Mouse (Mus musculus): ENCODE results near the gene Prkcd. TPM values are rescaled to one million over a fixed set of nuclear protein-coding genes. Genes with fewer than 3 reads are reported as not detected.

Gene Prkcd
- total RNA-seq, 2 experiments from 2014 or later: 123 to 353 TPM

- no peak for DNase-seq (ENCODE audit: low spot score in 2 of 2)
Measured at GRCm38 (mm10) chr14:30636499-30636898, 10.5 kb upstream of the Prkcd start.

GRCm38 (mm10) chr14:30635219-30635910 is 9.4 kb upstream of the Prkcd start:
- peak in 1 of 2 experiments; percentile 70 for DNase-seq (ENCODE audit: low spot score in 2 of 2)

GRCm38 (mm10) chr14:30634418-30634817 is 8.4 kb upstream of the Prkcd start:
- no peak for DNase-seq (ENCODE audit: low spot score in 2 of 2)

GRCm38 (mm10) chr14:30633708-30634107 is 7.7 kb upstream of the Prkcd start:
- no peak for DNase-seq (ENCODE audit: low spot score in 2 of 2)

GRCm38 (mm10) chr14:30631834-30632233 is 5.8 kb upstream of the Prkcd start:
- no peak for DNase-seq (ENCODE audit: low spot score in 2 of 2)

- no peak for DNase-seq (ENCODE audit: low spot score in 2 of 2)
Measured at GRCm38 (mm10) chr14:30630811-30631576, 5.0 kb upstream of the Prkcd start.

GRCm38 (mm10) chr14:30629839-30630238 is 3.8 kb upstream of the Prkcd start:
- DNase-seq (ENCODE audit: low spot score in 2 of 2): no peak

GRCm38 (mm10) chr14:30628235-30628634 is 2.2 kb upstream of the Prkcd start:
- DNase-seq (ENCODE audit: low spot score in 2 of 2): no peak

GRCm38 (mm10) chr14:30626756-30627742 is 1.0 kb upstream of the Prkcd start:
- DNase-seq (ENCODE audit: low spot score in 2 of 2): no peak

GRCm38 (mm10) chr14:30625131-30625807 is 741 bp downstream of the Prkcd start:
- peak; percentile 57 to 64 for DNase-seq (ENCODE audit: low spot score in 2 of 2)

GRCm38 (mm10) chr14:30624277-30624721 is 1.7 kb downstream of the Prkcd start:
- no peak for DNase-seq (ENCODE audit: low spot score in 2 of 2)

GRCm38 (mm10) chr14:30622556-30622955 is 3.5 kb downstream of the Prkcd start:
- no peak for DNase-seq (ENCODE audit: low spot score in 2 of 2)

- no peak for DNase-seq (ENCODE audit: low spot score in 2 of 2)
Measured at GRCm38 (mm10) chr14:30622130-30622529, 3.9 kb downstream of the Prkcd start.

GRCm38 (mm10) chr14:30619982-30620578 is 5.9 kb downstream of the Prkcd start:
- DNase-seq (ENCODE audit: low spot score in 2 of 2): no peak

GRCm38 (mm10) chr14:30618746-30619275 is 7.2 kb downstream of the Prkcd start:
- no peak for DNase-seq (ENCODE audit: low spot score in 2 of 2)

- DNase-seq (ENCODE audit: low spot score in 2 of 2): no peak
Measured at GRCm38 (mm10) chr14:30616751-30617150, 9.3 kb downstream of the Prkcd start.

- DNase-seq (ENCODE audit: low spot score in 2 of 2): no peak
Measured at GRCm38 (mm10) chr14:30612962-30613715, 12.9 kb downstream of the Prkcd start.

GRCm38 (mm10) chr14:30612523-30612922 is 13.5 kb downstream of the Prkcd start:
- DNase-seq (ENCODE audit: low spot score in 2 of 2): peak; percentile 87 to 90

- DNase-seq (ENCODE audit: low spot score in 2 of 2): no peak
Measured at GRCm38 (mm10) chr14:30610940-30611339, 15.1 kb downstream of the Prkcd start.
